Mouse (Mus musculus): ENCODE results near the gene Pcyt1a.

- no peak for TF ChIP-seq CTCF (IDR thresholded peaks at IDR 0.05; ENCODE audit: extremely low read depth, insufficient read length, insufficient replicate concordance, low read depth, low read length)
- no peak for TF ChIP-seq POLR2A (IDR thresholded peaks at IDR 0.05; ENCODE audit: low read depth, low read length)
These were observed 77.3 kb downstream of the Pcyt1a start for GRCm38 (mm10) chr16:32508035-32508434.

Data from small intestine, adult 2 months (tissue).